Mouse (Mus musculus): Measurements from ENCODE around the gene Samsn1. TPM values are rescaled to one million over a fixed set of nuclear protein-coding genes. Genes with fewer than 3 reads are reported as not detected.

Gene Samsn1
- polyA plus RNA-seq, 1 experiment from 2014 or later: 0.81 TPM

GRCm38 (mm10) chr16:75899885-75900620 is 122.0 kb downstream of the Samsn1 start:
- H3K27me3 ChIP-seq (ENCODE audit: control insufficient read depth, insufficient read depth, low read length): no peaks in the 10 kb centered on the region

GRCm38 (mm10) chr16:75897828-75898367 is 124.2 kb downstream of the Samsn1 start:
- no peak for ATAC-seq (ENCODE audit: low FRiP score, low TSS enrichment)
- no peak for TF ChIP-seq EP300 (optimal IDR thresholded peaks at IDR 0.05)
- no peak for TF ChIP-seq CTCF (IDR thresholded peaks at IDR 0.05; ENCODE audit: low read depth)
- Histone ChIP-seq H3K4me2 (replicated peaks; ENCODE audit: low read depth) (no peak overlapping the region), H3K4me1 (replicated peaks; ENCODE audit: control insufficient read depth, insufficient read depth) (no peaks in the 10 kb centered on the region), H3K36me3 (ENCODE audit: control insufficient read depth, insufficient read depth, low read length) (no peaks in the 10 kb centered on the region), H3K4me3 (ENCODE audit: low read depth, low read length) (no peak overlapping the region), H3K9me3 (ENCODE audit: control insufficient read depth, low read length) (no peaks in the 10 kb centered on the region), H3K27me3 (ENCODE audit: control insufficient read depth, insufficient read depth, low read length) (no peaks in the 10 kb centered on the region), H3K27ac (replicated peaks) (no peak overlapping the region), H3K9ac (ENCODE audit: low read length) (no peak overlapping the region)
- no peak for DNase-seq (ENCODE audit: low spot score)
- 59% methylated on average over 4 of the region's 4 CpGs for WGBS

More at GRCm38 (mm10) chr16:75899885-75900620, 122.0 kb downstream of the Samsn1 start:
- no peaks in the 10 kb centered on the region for H3K9me3 ChIP-seq (ENCODE audit: control insufficient read depth, low read length)
- no peak overlapping the region for H3K27ac ChIP-seq (replicated peaks)
- H3K4me2 ChIP-seq (replicated peaks; ENCODE audit: low read depth): no peak overlapping the region
- no peak overlapping the region for H3K9ac ChIP-seq (ENCODE audit: low read length)
- TF ChIP-seq EP300 (optimal IDR thresholded peaks at IDR 0.05) (no peak), CTCF (IDR thresholded peaks at IDR 0.05; ENCODE audit: low read depth) (no peak)
- 71% methylated on average over 3 of the region's 3 CpGs for WGBS
- no peaks in the 10 kb centered on the region for H3K4me1 ChIP-seq (replicated peaks; ENCODE audit: control insufficient read depth, insufficient read depth)
- no peaks in the 10 kb centered on the region for H3K36me3 ChIP-seq (ENCODE audit: control insufficient read depth, insufficient read depth, low read length)
- DNase-seq (ENCODE audit: low spot score) (no peak), ATAC-seq (ENCODE audit: low FRiP score, low TSS enrichment) (no peak)
- no peak overlapping the region for H3K4me3 ChIP-seq (ENCODE audit: low read depth, low read length)

GRCm38 (mm10) chr16:75894263-75894901 is 127.7 kb downstream of the Samsn1 start:
- Histone ChIP-seq H3K4me1 (replicated peaks; ENCODE audit: control insufficient read depth, insufficient read depth) (no peaks in the 10 kb centered on the region), H3K27me3 (ENCODE audit: control insufficient read depth, insufficient read depth, low read length) (no peaks in the 10 kb centered on the region), H3K27ac (replicated peaks) (no peak overlapping the region), H3K36me3 (ENCODE audit: control insufficient read depth, insufficient read depth, low read length) (no peaks in the 10 kb centered on the region), H3K4me3 (ENCODE audit: low read depth, low read length) (no peak overlapping the region), H3K4me2 (replicated peaks; ENCODE audit: low read depth) (no peak overlapping the region), H3K9me3 (ENCODE audit: control insufficient read depth, low read length) (no peaks in the 10 kb centered on the region), H3K9ac (ENCODE audit: low read length) (no peak overlapping the region)
- ATAC-seq (ENCODE audit: low FRiP score, low TSS enrichment): no peak
- TF ChIP-seq CTCF (IDR thresholded peaks at IDR 0.05; ENCODE audit: low read depth) (no peak), EP300 (optimal IDR thresholded peaks at IDR 0.05) (no peak)
- 80% methylated on average over 5 of the region's 5 CpGs for WGBS
- DNase-seq (ENCODE audit: low spot score): no peak

GRCm38 (mm10) chr16:75893470-75893869 is 128.6 kb downstream of the Samsn1 start:
- H3K4me3 ChIP-seq (ENCODE audit: low read depth, low read length): no peak overlapping the region
- no peaks in the 10 kb centered on the region for H3K4me1 ChIP-seq (replicated peaks; ENCODE audit: control insufficient read depth, insufficient read depth)
- no peak for ATAC-seq (ENCODE audit: low FRiP score, low TSS enrichment)
- 79% methylated on average over 1 of the region's 1 CpGs for whole genome bisulfite sequencing
- no peak overlapping the region for H3K4me2 ChIP-seq (replicated peaks; ENCODE audit: low read depth)
- H3K27ac ChIP-seq (replicated peaks): no peak overlapping the region
- no peak for DNase-seq (ENCODE audit: low spot score)
- TF ChIP-seq EP300 (optimal IDR thresholded peaks at IDR 0.05) (no peak), CTCF (IDR thresholded peaks at IDR 0.05; ENCODE audit: low read depth) (no peak)
- H3K9ac ChIP-seq (ENCODE audit: low read length): no peak overlapping the region
- no peaks in the 10 kb centered on the region for H3K9me3 ChIP-seq (ENCODE audit: control insufficient read depth, low read length)
- H3K27me3 ChIP-seq (ENCODE audit: control insufficient read depth, insufficient read depth, low read length): no peaks in the 10 kb centered on the region
- H3K36me3 ChIP-seq (ENCODE audit: control insufficient read depth, insufficient read depth, low read length): no peaks in the 10 kb centered on the region

DNA sequence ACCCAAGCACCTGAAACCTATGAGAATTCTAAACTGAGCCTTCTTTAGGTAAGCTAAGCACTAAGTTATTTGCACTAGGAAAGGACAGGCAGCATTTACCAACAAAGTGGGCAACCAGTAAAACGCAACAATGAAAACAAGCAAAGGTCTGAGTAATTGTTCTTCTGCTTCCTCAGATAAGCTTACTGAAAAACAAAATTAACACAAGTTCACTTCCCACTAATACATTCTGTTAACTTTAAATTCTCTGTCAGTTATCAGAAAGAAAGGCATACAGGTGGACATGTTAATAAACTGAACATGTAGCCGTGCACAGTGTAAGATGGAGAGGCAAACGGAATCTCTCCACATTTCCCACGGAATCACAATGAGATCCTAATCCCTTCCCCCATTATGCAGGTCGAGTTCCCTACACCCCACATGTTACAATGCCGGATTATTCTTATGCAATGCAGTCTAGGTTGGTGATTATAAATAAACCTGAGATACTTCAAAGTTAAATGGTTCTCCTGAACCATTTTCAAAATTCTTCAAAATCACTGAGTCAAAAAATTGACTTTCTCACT is 132.9 kb downstream of the Samsn1 start:
- 59% methylated on average over 6 of the region's 6 CpGs for WGBS
- H3K9ac ChIP-seq (ENCODE audit: low read length): no peak overlapping the region
- TF ChIP-seq CTCF (IDR thresholded peaks at IDR 0.05; ENCODE audit: low read depth) (no peak), EP300 (optimal IDR thresholded peaks at IDR 0.05) (no peak)
- no peaks in the 10 kb centered on the region for H3K27me3 ChIP-seq (ENCODE audit: control insufficient read depth, insufficient read depth, low read length)
- no peaks in the 10 kb centered on the region for H3K4me1 ChIP-seq (replicated peaks; ENCODE audit: control insufficient read depth, insufficient read depth)
- no peak overlapping the region for H3K4me2 ChIP-seq (replicated peaks; ENCODE audit: low read depth)
- H3K27ac ChIP-seq (replicated peaks): no peak overlapping the region
- H3K36me3 ChIP-seq (ENCODE audit: control insufficient read depth, insufficient read depth, low read length): no peaks in the 10 kb centered on the region
- no peak overlapping the region for H3K4me3 ChIP-seq (ENCODE audit: low read depth, low read length)
- ATAC-seq (ENCODE audit: low FRiP score, low TSS enrichment): no peak
- no peak for DNase-seq (ENCODE audit: low spot score)
- no peaks in the 10 kb centered on the region for H3K9me3 ChIP-seq (ENCODE audit: control insufficient read depth, low read length)
